Mouse (Mus musculus) stomach, postnatal 0 days (tissue): ENCODE results near the gene Noa1. TPM values are rescaled to one million over a fixed set of nuclear protein-coding genes. Genes with fewer than 3 reads are reported as not detected.

ENCODE experiments used
- ATAC-seq: fragments of 200-750 bp; cut with Nextera tagmentation; 2 replicates; pipeline ENCODE4 v1.8.0; 2017; ENCODE audit not compliant: low FRiP score, low TSS enrichment
- DNase-seq: peaks from one replicate; pipeline ENCODE4 v3.0.0-alpha.2; 2016; ENCODE audit warnings: low spot score
- H3K27ac ChIP-seq: fragments of 300-500 bp; sonication (generic); replicated peaks from 2 replicates; pipeline ENCODE4 v1.5.1; 2014; ENCODE audit warnings: mild to moderate bottlenecking, control low read depth
- H3K27me3 ChIP-seq: fragments of 300-500 bp; sonication (generic); 2 replicates; pipeline ENCODE4 v1.6.1; 2014; ENCODE audit warnings: low read length; ENCODE audit not compliant: control insufficient read depth, insufficient read depth
- H3K36me3 ChIP-seq: fragments of 300-500 bp; sonication (generic); 2 replicates; pipeline ENCODE4 v1.6.1; 2014; ENCODE audit warnings: low read length, mixed read lengths; ENCODE audit not compliant: control insufficient read depth, insufficient read depth
- H3K4me1 ChIP-seq: fragments of 300-500 bp; sonication (generic); replicated peaks from 2 replicates; pipeline ENCODE4 v1.6.1; 2014; ENCODE audit warnings: antibody characterized with exemption; ENCODE audit not compliant: control insufficient read depth, insufficient read depth
- H3K4me2 ChIP-seq: fragments of 300-500 bp; sonication (generic); replicated peaks from 2 replicates; pipeline ENCODE4 v1.6.1; 2014; ENCODE audit warnings: low read depth, mild to moderate bottlenecking, control low read depth, moderate library complexity
- H3K4me3 ChIP-seq: fragments of 300-500 bp; sonication (generic); 2 replicates; pipeline ENCODE4 v1.5.1; 2014; ENCODE audit warnings: low read depth, low read length, control low read depth
- H3K9ac ChIP-seq: fragments of 300-500 bp; sonication (generic); 2 replicates; pipeline ENCODE4 v1.6.1; 2014; ENCODE audit warnings: mild to moderate bottlenecking, low read length, control low read depth, mixed read lengths
- H3K9me3 ChIP-seq: fragments of 300-500 bp; sonication (generic); 2 replicates; pipeline ENCODE4 v1.6.1; 2016; ENCODE audit warnings: low read length; ENCODE audit not compliant: control insufficient read depth
- CTCF ChIP-seq: IDR thresholded peaks from 2 replicates; pipeline ENCODE4 v1.5.1; 2016; ENCODE audit warnings: antibody characterized with exemption, low read depth, mild to moderate bottlenecking, moderate library complexity
- EP300 ChIP-seq: optimal IDR thresholded peaks from 2 replicates; pipeline ENCODE3; 2016; ENCODE audit warnings: antibody characterized with exemption
- WGBS: fragments of 180-500 bp; shearing (Covaris S2); extraction: QIAGEN DNeasy Blood & Tissue Kit; methylation state at CpG from one replicate; pipeline ENCODE4 v1.1.7; 2014; 5-methylcytosine and 5-hydroxymethylcytosine counted together
- polyA plus RNA-seq: library from polyadenylated mRNA; unstranded; fragments of >200 nt; fragmentation: Nextera tagmentation; extraction: Ambion mirVana; gene quantifications from 2 replicates; pipeline ENCODE4 v1.2.1, GENCODE M21; 2015

Gene Noa1
- polyA plus RNA-seq, 1 experiment from 2014 or later, result 16.3 TPM

- 86% methylated on average over 2 of the region's 2 CpGs for WGBS
- ATAC-seq, result no peak
- peaks cover 3% of the 10 kb centered on the region; the same call in 1 of the 2 replicates for H3K36me3 ChIP-seq
- no peak for TF ChIP-seq EP300
- no peaks in the 10 kb centered on the region for H3K4me1 ChIP-seq
- H3K9me3 ChIP-seq, result no peaks in the 10 kb centered on the region
- no peak overlapping the region for H3K9ac ChIP-seq
- H3K27ac ChIP-seq, result no peak overlapping the region
- H3K27me3 ChIP-seq, result no peaks in the 10 kb centered on the region
- DNase-seq, result no peak
- no peak overlapping the region for H3K4me2 ChIP-seq
- H3K4me3 ChIP-seq, result no peak overlapping the region
These were observed 10.4 kb downstream of the Noa1 start for GRCm38 (mm10) chr5:77299486-77299885.

DNA sequence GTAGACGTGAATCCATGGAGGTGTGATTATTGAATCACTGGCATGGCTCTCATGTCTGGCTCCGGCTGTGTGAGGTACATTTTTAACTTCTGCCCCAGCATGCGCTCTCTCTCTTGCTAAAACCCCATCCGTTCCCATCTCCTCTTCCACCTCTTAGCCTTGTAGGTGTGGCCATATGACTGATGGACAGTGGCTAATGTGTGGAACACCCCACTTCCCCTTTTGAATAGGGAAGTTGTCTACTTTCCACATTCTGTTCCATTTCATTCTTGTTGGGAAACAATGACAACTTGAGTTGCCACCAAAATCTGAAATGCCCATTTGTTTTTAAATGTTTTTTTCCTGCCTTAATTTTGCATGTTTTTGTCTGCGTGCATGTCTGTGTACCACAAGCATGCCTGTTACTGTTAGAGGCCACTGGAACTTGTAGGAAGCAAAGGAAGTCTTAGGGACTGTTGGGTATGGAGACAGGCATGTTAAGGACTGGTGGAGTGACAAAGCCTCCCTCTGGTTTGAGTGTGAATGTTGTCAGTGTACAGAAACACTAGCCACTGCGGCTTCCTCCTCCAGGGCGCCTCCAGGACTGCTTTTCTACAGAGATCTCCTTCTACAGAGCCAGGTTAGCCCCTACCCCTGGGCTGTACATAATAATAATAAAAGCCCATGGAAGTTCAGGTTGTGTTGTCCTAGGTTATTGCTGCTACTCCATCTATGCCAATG is 16.9 kb downstream of the Noa1 start:
- DNase-seq (no peak), ATAC-seq (no peak)
- Histone ChIP-seq H3K27ac (no peak overlapping the region), H3K27me3 (no peaks in the 10 kb centered on the region), H3K36me3 (peaks cover 16% of the 10 kb centered on the region), H3K9me3 (no peaks in the 10 kb centered on the region), H3K4me2 (no peak overlapping the region), H3K4me3 (no peak overlapping the region), H3K4me1 (no peaks in the 10 kb centered on the region), H3K9ac (no peak overlapping the region)
- TF ChIP-seq EP300 (no peak), CTCF (no peak)
- 84% methylated on average over 7 of the region's 7 CpGs for WGBS

DNA sequence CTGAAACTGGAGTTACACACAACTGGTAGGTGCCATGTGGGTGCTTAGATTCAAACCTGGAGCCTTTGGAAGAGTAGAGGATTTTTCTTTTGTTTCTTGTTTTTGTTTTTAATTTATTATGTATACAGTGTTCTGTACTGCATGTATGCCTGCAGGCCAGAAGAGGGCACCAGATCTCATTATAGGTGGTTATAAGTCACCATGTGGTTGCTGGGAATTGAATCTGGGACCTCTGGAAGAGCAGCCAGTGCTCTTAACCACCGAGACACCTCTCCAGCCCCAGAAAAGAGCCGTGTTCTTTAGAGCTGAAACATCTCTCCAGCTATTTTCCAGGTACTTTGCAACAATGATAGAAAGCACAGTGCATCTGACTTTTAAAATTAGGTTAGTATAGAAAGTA is 19.3 kb downstream of the Noa1 start:
- Histone ChIP-seq H3K4me3 (no peak overlapping the region), H3K4me2 (no peak overlapping the region), H3K36me3 (peaks cover 21% of the 10 kb centered on the region), H3K27ac (no peak overlapping the region), H3K9me3 (no peaks in the 10 kb centered on the region), H3K9ac (no peak overlapping the region), H3K27me3 (no peaks in the 10 kb centered on the region), H3K4me1 (no peaks in the 10 kb centered on the region)
- 93% methylated on average over 2 of the region's 2 CpGs for WGBS
- no peak for DNase-seq
- TF ChIP-seq CTCF, result no peak
- TF ChIP-seq EP300, result no peak
- ATAC-seq, result no peak

DNA sequence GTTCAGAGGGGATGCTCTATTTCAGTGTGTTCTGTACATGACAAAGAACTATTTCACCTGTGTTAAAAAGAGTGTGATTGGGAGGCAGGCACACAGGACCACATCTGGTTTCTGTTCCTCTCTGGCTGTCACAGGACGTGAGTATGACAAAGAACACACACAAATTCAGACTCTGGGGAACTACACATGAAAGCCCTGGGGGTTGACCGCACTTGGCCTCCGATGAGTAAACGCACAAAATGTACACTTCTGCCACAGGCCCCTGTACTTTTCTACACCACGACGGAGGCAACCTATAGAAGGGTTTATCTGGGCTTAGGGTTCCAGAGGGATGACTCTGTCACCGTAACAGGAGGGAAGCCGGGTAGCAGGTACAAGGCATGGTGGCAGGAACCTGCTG is 20.2 kb downstream of the Noa1 start:
- no peak for DNase-seq
- Histone ChIP-seq H3K4me2 (no peak overlapping the region), H3K36me3 (peaks cover 19% of the 10 kb centered on the region), H3K4me3 (no peak overlapping the region), H3K9me3 (no peaks in the 10 kb centered on the region), H3K27me3 (no peaks in the 10 kb centered on the region), H3K9ac (no peak overlapping the region), H3K4me1 (no peaks in the 10 kb centered on the region), H3K27ac (no peak overlapping the region)
- 64% methylated on average over 8 of the region's 8 CpGs for WGBS
- ATAC-seq, result no peak
- TF ChIP-seq CTCF (no peak), EP300 (no peak)

DNA sequence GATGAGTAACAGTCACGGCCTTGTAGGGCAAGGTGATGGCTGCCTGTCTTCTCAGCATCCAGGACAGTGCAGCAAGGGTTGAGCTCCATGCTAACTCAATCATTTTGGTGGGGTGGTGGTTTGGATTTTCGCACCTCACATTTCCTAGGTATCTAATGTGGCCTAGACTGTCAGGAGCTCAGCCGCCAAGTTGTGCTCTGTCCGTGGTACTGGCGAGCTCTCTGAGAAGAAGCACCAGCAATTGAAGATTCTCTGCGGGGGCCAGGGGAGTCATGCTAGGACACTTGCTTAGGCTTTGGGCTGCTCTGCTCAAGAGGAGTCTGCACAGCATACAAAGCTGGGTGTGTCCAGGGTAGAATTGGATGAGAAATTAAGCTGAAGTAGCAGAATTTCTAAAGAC is 22.0 kb downstream of the Noa1 start:
- DNase-seq (no peak), ATAC-seq (no peak)
- 84% methylated on average over 6 of the region's 6 CpGs for WGBS
- H3K4me3 ChIP-seq, result no peak overlapping the region
- no peaks in the 10 kb centered on the region for H3K9me3 ChIP-seq
- H3K9ac ChIP-seq, result no peak overlapping the region
- peaks cover 16% of the 10 kb centered on the region for H3K36me3 ChIP-seq
- no peak overlapping the region for H3K27ac ChIP-seq
- H3K4me2 ChIP-seq, result no peak overlapping the region
- no peaks in the 10 kb centered on the region for H3K27me3 ChIP-seq
- TF ChIP-seq EP300, result no peak
- TF ChIP-seq CTCF, result no peak
- no peaks in the 10 kb centered on the region for H3K4me1 ChIP-seq

DNA sequence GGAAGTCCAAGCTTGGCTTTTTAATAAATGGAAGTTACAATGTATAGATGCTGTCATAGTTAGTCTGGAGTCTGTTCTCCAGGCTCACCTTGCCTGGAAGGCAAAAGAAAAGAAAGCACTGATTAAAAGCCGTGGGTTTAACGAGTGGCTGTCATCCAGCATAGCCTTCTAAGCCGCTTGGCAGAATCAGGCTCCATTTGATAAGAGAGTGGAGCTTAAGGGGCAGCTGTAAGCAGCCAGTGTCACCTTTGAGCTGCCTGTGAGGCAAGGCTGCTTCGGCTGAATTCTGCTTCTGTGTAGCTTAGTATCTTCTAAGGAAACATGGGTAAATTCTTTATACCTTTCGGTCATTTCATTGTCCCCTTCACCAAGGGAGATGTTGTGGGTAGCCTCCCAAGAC is 23.0 kb downstream of the Noa1 start:
- no peaks in the 10 kb centered on the region for H3K27me3 ChIP-seq
- no peak overlapping the region for H3K4me3 ChIP-seq
- ATAC-seq (no peak), DNase-seq (no peak)
- no peaks in the 10 kb centered on the region for H3K4me1 ChIP-seq
- H3K4me2 ChIP-seq, result no peak overlapping the region
- H3K36me3 ChIP-seq, result peaks cover 22% of the 10 kb centered on the region
- WGBS, result 82% methylated on average over 5 of the region's 5 CpGs
- no peak overlapping the region for H3K9ac ChIP-seq
- no peak overlapping the region for H3K27ac ChIP-seq
- TF ChIP-seq CTCF, result no peak
- TF ChIP-seq EP300, result no peak
- no peaks in the 10 kb centered on the region for H3K9me3 ChIP-seq
